Mouse (Mus musculus): ENCODE results near the gene Cdkn1b. TPM values are rescaled to one million over a fixed set of nuclear protein-coding genes. Genes with fewer than 3 reads are reported as not detected.

Cdkn1b gene
- total RNA-seq, 2 experiments from 2014 or later, result 47.0 to 51.8 TPM

DNA sequence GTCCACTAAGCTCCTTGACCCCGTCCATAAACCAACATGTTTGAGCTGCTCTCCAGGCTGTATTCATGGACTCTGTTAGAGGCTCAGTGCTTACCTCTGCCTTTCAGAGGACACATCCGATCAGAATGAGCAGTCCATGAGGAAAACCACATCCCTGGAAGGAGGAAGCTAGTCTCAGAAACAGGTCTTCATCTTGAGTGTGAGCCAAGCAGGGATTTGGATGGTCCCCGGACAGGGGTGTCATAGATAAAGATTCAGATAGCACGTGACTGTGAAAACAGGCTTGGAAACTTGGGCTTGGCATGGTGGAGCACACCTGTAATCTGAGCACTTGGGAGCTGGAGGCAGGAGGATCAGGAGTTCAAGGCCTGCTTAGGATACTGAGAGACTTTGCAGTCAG is 9.7 kb downstream of the Cdkn1b start:
- DNase-seq, result no peak

DNA sequence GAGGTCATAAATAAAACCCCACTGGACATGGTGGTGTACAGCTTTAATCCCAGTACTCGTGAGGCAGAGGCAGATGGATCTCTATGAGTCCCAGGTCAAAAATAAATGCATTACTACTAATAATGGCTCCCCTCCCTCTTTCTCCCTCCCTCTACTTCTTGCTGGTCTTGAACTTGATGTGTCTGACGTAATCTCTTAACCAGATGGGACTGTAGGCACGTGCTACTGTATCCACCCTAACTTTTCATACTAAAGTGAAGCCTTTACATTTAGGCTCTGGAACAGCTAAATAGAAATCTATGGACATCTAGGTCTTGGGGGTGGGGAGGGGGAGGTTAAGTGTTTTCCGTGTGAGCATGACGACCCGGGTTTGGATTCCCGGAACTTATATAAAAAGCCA is 10.2 kb downstream of the Cdkn1b start:
- DNase-seq, result no peak

DNA sequence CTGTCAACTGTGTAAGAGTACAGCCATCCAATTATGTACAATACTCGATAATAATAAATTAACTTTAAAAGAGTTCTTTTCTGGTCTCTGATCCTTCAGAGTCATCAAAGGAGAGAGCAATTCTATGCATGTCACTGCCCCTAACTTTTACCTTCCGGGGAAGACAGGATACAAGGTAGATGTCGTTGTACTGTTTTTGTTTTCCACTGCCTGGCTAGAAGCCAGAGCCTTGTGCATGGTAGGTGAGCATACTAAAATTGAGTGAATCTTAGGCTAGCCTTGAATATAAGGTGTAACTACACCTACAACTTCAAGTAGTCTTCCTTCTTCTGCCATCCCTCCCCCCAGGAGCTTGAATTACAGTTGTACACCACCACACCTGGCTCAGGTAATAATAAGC is 10.9 kb downstream of the Cdkn1b start:
- DNase-seq, result no peak

DNA sequence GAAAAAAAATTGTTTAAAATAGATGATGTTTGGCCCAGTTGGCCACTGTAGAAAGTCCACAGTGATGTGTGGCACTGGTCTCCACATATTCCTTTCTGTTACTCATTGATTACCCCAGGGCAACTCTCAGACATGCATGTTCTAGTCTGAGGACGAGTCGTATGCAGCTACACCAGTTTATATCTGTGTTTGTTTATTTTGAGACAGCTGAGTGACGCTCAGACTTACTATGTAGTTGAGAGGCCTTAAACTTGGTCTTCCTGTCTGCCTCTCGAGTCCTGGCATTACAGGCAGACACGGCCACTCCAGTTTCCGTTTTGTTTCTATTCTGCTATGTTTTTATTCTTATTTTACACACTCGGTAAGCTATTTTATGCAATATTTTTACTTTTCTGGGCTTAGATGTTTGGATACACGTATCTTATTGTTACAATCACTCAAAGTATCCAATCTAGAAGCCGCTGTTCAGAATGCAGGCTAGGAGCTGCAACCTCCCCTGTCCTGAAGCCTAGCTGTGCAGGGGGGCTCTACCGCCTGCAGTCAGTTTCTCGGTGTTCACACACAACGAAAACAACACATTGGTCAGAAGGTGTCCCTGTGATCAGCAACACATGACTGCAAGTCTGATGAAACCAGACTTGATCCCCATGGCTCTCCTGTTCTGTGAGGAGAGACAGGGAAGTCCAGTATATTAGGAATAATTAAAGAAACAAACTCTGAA is 12.4 kb downstream of the Cdkn1b start:
- no peak for DNase-seq

DNA sequence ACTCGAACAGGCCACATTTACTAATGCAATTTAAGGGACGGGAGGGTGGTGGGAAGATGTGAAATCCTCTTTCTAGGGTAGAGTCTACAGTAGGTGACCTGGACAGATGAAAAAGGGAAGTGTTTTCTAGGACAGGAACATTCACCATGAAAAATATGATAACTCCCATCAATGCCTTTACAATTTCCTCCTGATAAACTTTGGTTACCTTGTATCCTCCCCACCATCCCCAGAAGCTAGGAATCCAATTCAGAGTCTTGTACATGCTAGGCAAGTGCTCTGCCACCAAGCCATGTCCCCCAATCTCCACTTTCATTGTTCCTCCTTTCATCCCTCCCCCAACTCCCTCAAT is 13.0 kb downstream of the Cdkn1b start:
- DNase-seq, result no peak

DNA sequence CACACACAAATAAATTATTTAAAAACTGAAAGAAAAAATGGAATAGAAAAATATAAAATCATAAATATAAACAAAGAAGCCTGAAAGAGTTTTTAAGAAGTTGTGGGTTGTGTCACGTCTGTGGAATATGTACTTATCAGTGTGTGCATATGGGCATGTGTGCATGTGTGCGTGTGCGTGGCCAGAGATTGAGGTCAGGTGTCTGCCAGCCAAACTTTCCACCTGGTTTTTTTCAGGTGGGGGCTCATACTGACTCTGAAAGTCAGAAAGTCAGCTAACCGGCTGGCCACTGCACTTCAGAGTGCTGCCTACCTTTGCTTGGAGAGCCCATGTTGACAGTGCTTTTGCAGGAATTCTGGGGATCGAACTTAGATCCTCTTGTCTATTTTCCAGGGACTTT is 14.1 kb downstream of the Cdkn1b start:
- DNase-seq, result no peak

DNA sequence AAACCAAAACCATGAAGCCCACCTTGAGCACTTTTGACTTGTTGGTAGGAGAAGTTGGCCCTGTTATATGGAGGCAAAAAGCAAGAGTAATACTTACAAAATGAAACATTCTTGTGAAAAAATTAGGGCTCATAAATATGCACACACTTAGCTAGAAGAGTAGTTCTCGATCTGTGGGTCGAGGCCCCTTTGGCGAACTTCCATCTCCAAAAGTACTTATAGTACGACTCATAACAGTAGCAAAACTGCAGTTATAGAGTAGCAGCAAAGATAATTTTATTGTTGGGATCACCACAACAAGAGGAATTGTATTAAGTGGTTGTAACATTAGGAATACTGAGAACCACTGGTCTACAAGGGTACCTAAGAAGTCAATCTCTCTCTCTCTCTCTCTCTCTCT is 19.6 kb downstream of the Cdkn1b start:
- no peak for DNase-seq

DNA sequence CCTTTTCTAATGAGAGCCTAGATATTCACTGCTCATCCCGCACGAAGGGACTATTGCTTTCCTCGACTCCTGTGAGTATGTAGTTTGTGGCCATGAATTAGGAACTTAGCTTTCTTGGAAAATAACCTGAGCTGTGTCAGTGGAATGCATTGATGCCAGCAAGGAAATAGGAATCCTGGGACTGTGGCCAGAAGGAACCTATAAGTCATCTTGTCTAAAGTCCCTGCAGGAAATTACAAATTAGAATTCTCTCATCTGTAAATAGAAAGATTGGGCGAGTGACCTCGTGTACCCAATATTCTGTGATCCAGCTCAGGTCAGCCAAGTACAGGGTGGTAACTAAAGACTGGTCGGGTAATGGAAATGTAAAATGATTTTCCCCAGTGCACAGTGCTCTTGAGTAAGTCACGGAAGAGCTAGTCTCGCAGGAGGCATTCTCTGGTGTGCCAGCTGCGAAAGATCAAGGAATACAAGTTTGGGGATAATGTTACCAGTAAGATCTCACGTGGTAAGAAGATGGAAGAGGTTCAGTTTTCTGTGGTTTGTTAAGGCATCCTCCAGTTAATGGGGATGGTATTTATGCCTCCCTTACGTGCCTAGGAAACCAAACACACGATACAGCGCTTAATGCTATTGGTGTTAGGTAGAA is 23.7 kb downstream of the Cdkn1b start:
- DNase-seq, result no peak

DNA sequence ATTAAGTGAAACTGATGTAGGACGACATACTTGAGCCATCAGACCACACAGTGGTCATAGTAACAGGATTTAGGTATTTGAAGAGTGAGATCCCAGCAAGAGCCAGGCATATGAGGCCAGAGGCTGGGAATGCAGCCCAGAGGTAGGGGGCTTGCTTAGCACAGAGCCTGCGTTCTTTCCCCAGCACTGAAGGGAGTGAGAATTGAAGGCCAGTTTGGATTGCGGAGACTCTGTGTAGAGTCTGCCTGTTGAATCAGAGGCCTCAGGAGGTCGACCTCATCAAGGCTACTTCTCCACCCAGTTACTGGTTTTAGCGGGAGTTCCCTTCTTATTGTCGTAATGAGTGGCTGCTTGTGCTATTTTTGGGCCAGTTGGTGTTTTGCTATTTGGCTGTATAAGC is 25.9 kb downstream of the Cdkn1b start:
- DNase-seq, result no peak

DNA sequence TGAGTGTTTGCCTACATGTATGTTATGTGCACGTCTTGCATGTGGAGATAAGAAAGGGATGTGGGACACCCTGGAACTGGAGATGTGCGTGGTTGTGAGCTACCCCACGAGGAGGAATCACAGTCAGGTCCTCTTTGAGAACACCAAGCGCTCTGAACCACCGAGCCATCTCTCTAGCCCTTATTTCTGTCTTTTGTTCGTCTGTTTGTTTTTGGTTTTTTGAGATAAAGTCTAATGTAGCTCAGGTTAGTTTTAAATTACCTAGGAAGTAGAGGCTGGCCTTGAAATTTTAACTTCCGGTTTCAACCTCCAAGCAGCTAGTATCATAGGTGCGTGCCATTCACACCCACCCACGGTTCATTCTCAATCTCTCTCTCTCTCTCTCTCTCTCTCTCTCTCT is 26.7 kb downstream of the Cdkn1b start:
- DNase-seq, result no peak

DNA sequence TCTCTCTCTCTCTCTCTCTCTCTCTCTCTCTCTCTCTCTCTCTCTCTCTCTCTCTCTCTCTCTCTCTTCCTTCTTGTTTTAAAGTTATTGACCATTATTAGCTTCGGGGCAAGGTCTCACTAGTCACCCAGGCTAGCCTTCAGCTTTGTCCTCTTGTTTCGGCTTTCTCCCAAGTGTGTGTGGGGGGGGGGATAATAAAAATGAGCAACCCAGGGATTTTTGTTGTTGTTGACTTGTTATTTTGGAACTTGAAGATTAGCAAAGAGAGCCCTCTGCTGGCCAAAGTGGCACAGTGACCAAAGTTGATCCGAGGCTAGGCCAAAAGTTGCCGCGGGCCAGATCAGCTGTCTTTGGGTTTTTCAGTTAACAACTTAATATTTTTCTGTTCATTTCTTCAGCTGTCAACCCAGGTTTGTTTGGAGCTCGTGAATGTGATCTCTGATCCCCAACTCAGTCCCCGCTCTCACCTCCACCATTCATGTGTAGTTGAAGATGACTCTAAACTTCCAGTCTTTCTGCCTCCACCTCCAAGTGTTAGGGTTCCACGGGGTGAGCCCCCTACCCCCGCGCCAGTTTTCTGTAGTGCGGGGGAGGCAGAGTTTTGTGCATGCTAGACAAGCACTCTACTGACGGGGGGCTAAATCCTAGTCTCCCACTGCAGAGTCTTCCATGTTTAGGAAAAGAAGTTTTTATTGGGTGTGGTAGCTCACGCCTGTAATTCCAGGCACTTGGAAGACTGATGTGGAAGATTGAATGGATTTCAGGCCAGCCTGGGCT is 27.3 kb downstream of the Cdkn1b start:
- DNase-seq, result peak; percentile 70

DNA sequence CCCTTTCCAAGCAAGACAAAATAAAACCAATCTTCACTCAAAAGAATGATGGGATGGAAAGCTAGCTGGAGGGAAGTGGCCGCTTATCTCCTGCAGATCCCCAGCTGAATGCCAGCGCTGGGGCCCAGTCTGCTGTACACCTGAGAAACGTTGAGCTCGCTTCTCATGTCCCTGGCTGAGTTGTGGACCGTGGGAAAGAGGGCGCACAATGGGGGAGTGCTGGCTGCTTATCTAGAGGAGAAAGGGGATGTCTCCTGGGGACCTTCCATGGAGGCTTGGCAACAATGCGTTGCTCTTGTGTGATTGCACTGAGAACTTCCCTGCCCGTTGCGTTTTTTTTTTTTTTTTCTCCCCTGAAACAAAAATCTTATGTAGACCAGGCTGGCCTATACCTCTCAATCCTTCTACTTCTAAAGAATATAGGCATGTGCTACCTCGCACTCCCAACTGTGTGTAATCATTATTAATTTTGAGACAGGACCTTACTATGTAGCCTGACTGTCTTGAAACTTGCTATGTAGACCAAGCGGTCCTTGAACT is 28.4 kb downstream of the Cdkn1b start:
- DNase-seq, result no peak

DNA sequence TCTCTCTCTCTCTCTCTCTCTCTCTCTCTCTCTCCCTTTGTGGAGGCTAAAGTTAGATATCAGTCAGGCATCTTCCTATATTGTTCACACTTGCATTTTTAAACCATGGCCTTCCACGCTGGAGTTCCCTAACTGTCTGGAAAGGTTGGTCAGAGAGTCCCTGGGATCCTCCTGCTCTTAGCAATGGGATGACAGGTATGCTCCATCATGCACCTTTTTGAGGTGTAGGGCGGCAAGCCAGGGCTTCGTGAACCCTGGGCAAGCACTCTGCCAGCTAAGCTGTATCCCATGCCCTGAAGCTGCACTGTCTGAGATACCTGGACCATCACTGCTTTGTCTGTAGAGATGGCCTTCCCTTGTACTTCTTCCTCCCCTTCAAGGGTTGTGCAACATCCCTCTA is 29.0 kb downstream of the Cdkn1b start:
- no peak for DNase-seq

DNA sequence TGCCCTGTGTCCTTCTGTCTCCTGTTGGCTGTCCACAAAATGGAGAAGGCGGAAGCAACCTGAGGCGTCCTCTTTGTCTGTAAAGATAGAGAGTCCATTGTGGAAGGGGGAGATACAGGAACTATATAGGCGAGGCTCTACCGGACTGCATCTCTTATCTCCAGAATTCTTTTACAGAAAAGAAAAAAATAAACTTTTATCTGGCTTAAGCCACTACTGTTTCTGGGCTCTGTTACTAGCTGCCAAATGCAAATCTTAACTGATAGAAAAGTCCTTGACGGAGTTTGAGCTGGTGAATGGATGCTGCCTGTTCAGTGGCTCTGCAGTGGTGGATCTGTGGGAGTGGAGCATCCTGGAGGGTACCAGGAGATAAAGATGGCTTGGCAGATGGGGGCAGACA is 31.2 kb downstream of the Cdkn1b start:
- DNase-seq, result no peak

DNA sequence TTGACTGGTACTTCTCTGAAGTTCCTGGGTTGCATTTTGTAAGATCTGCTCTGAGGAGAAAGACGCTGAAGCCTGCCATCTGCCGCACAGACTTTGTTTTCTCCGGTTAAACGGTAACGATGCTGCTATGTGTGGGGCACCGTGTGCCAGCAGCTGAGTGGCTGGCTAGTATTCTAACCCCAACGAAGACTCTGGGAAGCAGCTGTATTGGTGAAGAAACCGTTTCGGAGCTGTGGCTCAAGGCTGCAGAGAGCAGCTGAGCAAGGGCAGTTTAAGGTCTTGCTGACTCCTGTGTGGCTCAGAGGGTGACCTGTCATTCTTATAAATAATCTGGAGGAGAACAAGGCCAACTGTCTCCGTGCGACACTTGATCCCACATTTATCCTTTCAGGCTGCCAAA is 33.8 kb downstream of the Cdkn1b start:
- DNase-seq, result no peak

DNA sequence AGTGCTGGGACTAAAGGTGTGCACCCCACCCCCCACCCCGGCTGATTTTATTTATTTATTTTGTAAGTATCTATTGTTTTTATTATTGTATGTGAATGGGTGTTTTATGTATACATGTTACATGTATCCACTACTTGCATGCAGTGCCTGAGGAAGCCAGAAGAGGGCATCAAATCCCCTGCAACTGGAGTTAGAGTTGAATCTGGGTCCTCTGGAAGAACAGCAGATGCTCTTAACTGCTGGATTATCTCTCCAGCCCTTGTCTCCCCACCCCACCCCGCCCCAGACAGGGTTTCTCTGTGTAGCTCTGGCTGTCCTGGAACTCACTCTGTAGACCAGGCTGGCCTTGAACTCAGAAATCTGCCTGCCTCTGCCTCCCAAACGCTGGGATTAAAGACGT is 36.2 kb downstream of the Cdkn1b start:
- no peak for DNase-seq

DNA sequence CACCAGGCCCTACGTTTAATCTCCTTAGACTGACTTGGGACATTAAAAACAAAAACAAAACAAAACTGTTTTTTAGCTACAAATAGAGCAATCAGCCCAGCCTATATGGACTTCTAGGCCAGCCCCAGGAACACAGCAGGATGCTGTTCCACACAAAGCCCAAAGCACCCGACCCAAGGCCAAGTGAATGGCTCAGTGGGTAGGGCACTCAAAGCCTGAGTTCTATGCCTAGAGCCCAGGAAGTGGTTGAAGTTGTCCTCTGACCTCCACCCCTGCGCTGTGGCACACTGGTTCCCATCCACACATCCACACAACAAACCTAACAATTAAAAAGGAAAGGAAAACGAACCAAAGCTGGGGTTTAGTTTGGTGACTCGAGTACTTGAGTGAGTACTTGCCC is 41.1 kb downstream of the Cdkn1b start:
- DNase-seq, result no peak

DNA sequence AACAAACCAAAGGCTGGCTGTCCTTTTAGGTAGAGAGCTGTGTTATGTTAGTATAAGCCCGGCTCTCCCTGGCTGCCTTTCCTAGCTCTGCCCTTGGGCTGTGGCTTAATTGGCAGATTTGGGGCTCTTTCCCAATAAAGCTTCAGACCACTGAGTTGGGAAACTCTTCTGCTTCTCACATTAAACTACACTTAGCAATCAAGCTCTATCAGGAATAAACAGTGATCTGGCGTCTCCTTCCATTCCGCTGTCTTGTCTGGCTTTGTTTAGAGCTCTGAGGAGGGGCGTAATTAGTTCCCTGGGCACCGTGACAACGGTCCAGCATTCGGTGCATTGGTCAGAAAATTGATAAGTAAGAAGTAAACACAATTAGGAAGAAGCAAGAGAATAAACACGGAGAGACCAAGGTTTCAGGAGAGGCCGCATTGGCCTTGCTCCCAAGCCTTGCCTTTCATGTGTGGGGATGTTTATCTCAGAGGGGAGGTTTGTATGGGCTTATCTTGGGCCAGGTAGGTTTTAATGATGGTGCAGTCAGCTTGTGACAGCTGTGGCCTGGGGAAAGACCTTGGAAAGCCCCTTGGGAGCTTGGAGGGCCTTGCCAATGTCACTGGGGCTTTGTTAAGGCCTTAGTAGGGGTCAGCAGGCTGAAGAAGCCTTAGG is 41.8 kb downstream of the Cdkn1b start:
- DNase-seq, result no peak

DNA sequence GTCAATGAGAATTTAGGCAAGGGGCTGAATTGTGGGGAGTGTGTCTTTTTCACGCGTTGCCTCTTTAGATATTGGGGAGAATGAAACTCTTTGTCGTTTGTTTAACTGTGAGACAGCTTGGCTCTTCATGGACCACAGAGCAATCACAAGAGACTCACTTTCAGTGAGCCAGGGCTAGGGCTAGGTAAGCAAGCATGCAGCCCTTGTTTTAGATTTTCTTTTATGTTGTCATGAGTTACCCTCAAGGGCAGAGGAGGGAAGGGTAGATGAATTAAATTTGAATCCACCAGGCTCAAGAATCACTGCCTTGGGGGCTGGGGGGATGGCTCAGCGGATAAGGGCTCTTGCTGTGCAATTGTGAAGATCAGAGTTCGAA is 42.3 kb downstream of the Cdkn1b start:
- no peak for DNase-seq

DNA sequence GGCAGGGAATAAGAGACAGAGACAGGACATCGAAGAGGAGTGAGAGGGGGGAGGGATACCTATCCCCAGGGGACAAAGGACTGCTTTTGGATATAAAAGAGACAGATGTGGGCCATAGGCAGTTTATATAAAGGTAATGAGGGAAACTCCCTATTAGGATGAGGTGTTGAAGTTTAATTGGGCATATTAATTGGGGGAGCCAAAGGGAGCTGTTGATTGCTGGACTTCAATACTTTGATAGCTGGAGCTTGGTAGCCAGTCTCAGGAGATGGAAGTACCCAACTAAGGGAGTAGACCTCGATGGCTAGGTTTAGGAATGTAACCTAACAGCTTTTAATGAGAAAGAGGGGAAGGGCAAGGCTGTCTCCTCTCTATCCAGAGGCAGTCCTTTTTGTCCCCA is 43.7 kb downstream of the Cdkn1b start:
- DNase-seq, result no peak

DNA sequence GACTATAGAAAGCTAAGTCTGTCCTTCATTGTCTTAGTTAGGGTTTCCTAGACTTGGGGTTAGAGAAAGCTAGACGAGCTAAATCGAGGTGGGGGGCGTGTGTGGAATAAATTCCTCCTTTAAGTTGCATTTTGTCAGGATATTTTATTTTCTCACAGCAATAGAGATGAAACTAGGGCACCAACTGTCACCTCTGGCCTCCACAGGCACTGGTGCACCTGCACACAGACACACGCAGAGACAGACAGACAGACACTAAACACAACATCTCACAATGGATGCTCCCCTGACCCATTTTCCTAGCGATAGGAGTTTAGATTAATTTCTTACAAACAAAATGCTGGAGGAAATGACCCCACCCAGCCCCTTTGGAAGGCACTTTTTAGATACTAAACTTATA is 46.5 kb downstream of the Cdkn1b start:
- DNase-seq, result no peak

DNA sequence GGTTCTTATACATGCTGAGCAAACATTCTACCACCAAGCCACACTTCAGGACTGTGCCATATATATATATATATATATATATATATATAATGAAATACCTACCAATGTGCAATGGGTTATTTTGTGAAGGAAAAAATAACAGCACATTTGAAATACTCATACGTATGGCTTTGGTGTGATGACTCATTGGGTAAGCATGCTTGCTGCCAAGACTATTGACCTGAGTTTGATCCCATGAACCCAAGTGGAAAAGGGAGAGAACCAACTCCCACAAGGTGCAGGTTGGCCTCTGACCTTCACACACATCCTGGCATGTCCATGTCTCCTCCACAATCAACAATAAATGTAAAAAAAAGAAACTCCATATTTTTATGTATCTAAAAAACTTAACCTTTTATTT is 48.1 kb downstream of the Cdkn1b start:
- no peak for DNase-seq

DNA sequence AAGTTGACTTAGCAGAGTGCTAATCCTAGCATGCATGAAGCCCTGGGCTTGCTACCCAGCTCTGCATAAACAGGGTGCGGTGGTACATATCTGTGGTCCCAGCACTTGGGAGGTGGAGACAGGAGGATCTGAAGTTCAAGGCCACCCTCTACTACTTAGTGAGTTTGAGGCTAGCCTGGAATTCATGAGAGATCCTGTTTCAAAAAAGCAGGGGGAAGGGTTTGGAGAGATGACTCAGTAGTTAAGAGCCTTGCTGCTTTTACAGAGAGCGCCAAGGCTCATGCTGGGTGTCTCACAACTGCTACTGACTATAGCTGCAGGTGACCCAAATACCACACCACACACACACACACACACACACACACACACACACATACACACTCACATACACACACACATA is 49.3 kb downstream of the Cdkn1b start:
- DNase-seq, result no peak
